Mouse (Mus musculus) adrenal gland, adult 8-10 months (tissue): ENCODE data around the gene Pak7. TPM values are rescaled to one million over a fixed set of nuclear protein-coding genes. Genes with fewer than 3 reads are reported as not detected.

Source experiments
- total RNA-seq, 4 experiments: library from RNA; stranded (reverse); gene quantifications; 2 replicates each; pipeline ENCODE4 v1.2.4; 2022

The Pak7 gene
- total RNA-seq, 4 experiments from 2014 or later, result 0.08 to 0.22 (median 0.17) TPM; not detected in 1

Other genes starting within 250 kb of the Pak7 start
- 10 to 100 TPM in 1 of 4 experiments, 1 to 10 TPM in 3; 5.5 to 17.3 (median 8.4) TPM for gene Ankef1, start 113.9 kb upstream of the Pak7 start, total RNA-seq